Mouse (Mus musculus) liver, postnatal 0 days (tissue): ENCODE data around the gene Npas4.

Experiments
- CTCF ChIP-seq: sonication (generic); IDR thresholded peaks from 2 replicates; pipeline ENCODE4 v1.5.1; 2016; ENCODE audit warnings: antibody characterized with exemption, low read depth
- EP300 ChIP-seq: IDR thresholded peaks from 2 replicates; pipeline ENCODE4 v1.6.1; 2016; ENCODE audit warnings: antibody characterized with exemption, low read depth, mild to moderate bottlenecking

- TF ChIP-seq CTCF = no peak
- no peak for TF ChIP-seq EP300
These were observed 600 bp upstream of the Npas4 start for GRCm38 (mm10) chr19:4990716-4991115.
